Mouse (Mus musculus) olfactory bulb, adult 2 months (tissue): ENCODE results near the gene Atp6v1a. TPM values are rescaled to one million over a fixed set of nuclear protein-coding genes. Genes with fewer than 3 reads are reported as not detected.

Source experiments
- H3K27ac ChIP-seq: fragments of 200-500 bp; 2 replicates; pipeline ENCODE4 v1.5.1; 2012; ENCODE audit warnings: low read depth, low read length; ENCODE audit not compliant: insufficient read depth
- H3K4me1 ChIP-seq: fragments of 200-500 bp; 2 replicates; pipeline ENCODE4 v1.6.1; 2012; ENCODE audit warnings: low read length; ENCODE audit not compliant: control insufficient read depth, insufficient read depth
- H3K4me3 ChIP-seq: fragments of 200-500 bp; 2 replicates; pipeline ENCODE4 v1.5.1; 2012; ENCODE audit warnings: mild to moderate bottlenecking, low read depth, low read length, moderate library complexity; ENCODE audit not compliant: insufficient read depth
- CTCF ChIP-seq: fragments of 200-500 bp; IDR thresholded peaks from 2 replicates; pipeline ENCODE4 v1.5.1; 2012; ENCODE audit warnings: low read depth, mild to moderate bottlenecking, low read length, moderate library complexity; ENCODE audit not compliant: insufficient read depth
- POLR2A ChIP-seq: fragments of 200-500 bp; IDR thresholded peaks from 2 replicates; pipeline ENCODE4 v1.6.1; 2012; ENCODE audit warnings: mild to moderate bottlenecking, low read depth, low read length, moderate library complexity; ENCODE audit not compliant: insufficient read depth
- WGBS: fragments of 180-500 bp; shearing (Covaris S2); methylation state at CpG from one replicate; pipeline ENCODE4 v1.1.7; 2018; 5-methylcytosine and 5-hydroxymethylcytosine counted together
- polyA plus RNA-seq: library from polyadenylated mRNA; stranded (reverse); fragments of >200 nt; gene quantifications from 2 replicates; pipeline ENCODE4 v1.2.4, GENCODE M21; 2012; ENCODE audit warnings: low replicate concordance; ENCODE audit not compliant: missing spikeins, insufficient read depth, insufficient read length

The Atp6v1a gene
- polyA plus RNA-seq, 1 experiment, result 173 TPM

DNA sequence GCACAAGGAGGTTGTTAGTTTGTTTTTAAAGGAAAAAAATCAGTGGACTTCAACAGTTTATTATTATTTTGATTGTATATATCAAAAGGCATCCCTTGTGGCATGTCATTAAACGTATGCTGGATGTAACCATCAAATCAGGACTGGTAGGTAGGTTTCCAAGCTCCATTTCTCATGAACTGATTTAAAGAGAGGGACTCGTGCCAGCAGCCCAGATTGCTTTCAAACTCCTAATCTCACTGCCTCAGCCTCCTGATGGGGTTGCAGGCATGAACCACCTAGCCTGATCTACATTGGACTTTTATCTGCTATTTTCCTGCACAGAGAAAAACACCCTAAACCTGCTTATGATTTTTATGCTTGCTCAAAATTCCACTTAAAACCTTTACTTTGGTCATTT, 15.7 kb downstream of the Atp6v1a start:
- Histone ChIP-seq H3K4me1 (peaks cover 10% of the 10 kb centered on the region), H3K27ac (no peak overlapping the region; the same call in 1 of the 2 replicates), H3K4me3 (no peak overlapping the region)
- 66% methylated on average over 2 of the region's 2 CpGs for WGBS
- TF ChIP-seq POLR2A (no peak), CTCF (no peak)

DNA sequence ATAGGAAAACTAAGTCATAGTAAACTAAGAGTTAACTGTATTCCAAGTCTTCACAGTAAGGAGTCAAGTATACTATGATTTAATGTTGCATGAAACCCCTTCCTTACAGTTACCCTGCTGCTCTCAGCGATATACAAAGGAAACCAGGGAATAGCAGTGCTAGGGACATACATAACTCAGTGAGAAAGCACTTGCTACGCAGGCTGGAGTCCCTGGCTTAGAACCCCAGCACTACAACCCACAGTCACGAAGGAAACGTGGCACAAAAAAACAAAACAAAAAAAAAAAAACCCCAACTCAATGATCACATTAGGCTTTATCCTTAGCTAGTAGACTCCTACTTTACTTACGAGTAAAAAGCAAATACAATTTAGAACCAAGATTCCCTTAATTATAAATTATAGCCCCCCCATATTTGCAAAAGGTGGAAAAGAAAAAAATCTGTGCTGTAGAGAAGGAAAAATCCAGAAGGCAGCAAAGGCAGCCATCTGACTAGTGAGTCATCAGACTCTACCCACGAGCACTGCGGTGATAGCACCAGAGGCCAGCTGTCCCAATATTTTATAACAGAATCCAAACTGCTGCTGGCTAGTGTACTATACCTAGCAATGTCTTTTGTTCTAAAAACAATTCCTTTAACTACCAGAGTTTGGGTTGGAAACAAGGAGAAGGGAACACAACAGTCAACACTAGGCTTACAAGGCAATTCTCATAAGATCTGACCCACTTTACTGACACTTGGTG, 16.4 kb downstream of the Atp6v1a start:
- H3K27ac ChIP-seq, result peak overlapping the region; percentile 86
- peaks cover 10% of the 10 kb centered on the region for H3K4me1 ChIP-seq
- no peak overlapping the region for H3K4me3 ChIP-seq
- TF ChIP-seq POLR2A (no peak), CTCF (no peak)
- WGBS, result 25% methylated on average over 7 of the region's 7 CpGs

DNA sequence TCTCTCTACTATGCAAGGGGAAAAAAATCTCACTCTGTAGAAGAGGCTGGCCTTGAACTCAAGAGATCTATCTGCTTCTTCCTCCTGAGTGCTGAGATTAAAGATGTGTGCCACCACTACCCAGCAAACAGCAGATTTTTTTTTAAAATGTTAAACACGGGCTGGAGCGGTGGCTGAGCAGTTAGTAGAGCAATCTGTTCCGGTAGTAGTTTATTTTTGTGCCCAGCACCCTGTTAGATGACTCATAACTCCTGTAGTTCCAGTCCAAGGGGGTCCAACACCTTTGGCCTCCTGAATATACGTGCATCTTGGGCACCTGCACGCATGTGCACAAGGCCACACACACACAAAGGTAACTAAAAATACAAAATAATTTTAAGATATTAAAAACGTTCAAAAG, 16.9 kb downstream of the Atp6v1a start:
- peaks cover 12% of the 10 kb centered on the region for H3K4me1 ChIP-seq
- WGBS, result 42% methylated on average over 6 of the region's 6 CpGs
- peak overlapping the region; percentile 86 for H3K27ac ChIP-seq
- no peak overlapping the region for H3K4me3 ChIP-seq
- no peak for TF ChIP-seq POLR2A
- TF ChIP-seq CTCF, result no peak

DNA sequence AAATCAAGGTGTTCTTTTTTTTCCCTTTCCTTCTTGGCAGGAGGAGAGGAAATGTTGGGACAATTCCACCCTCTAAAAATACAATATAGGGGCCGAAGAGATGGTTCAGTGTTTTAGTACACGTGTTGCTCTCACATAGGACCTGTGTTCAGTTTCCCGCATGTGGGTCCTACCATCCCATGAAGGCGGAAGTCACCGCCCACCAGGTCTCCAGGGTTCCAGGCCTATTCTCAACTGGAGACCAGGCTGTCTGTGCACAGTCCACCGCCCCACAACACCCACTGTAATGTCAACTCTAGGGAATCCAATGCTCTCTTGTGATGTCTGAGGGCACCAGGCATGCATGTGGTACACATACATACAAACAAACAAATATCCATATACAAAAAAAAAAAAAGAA, 17.4 kb downstream of the Atp6v1a start:
- TF ChIP-seq CTCF (no peak), POLR2A (no peak)
- Histone ChIP-seq H3K27ac (peak overlapping the region; percentile 86), H3K4me3 (no peak overlapping the region), H3K4me1 (peaks cover 12% of the 10 kb centered on the region)
- WGBS, result 86% methylated on average over 6 of the region's 6 CpGs

DNA sequence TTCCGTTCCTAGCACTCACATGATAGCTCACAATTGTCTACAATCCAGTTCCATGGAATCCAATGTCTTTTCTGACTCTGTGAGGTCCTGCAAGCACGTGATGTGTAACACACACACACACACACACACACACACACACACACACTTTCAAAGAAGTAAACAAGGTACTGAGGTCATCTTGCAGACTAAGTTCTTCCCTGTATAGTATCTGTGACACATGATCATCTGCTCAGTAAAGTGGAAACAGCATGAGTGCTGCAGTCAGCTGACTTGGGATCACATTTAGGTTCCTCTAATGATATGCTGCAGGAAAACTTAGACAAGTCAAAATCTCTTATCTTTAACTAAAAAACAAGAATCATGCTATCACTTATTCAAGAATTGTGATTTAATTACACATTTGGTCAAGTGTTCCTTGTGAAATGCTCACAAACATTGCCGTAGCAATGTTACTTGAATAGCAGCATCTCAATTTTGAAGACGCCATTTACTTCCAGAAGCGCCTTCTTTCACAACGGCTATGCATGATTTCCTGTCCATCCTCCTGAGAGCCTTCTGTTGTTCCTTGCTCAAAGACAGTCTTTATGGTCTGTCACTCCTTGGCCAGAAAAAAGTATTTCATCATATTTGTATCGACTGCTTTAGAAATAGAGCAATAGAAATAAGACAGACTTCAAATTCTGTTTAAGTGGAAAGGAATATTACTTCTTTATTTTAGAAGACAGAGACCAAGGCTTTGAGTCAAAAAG, 19.6 kb downstream of the Atp6v1a start:
- no peak overlapping the region; the same call in 1 of the 2 replicates for H3K27ac ChIP-seq
- 83% methylated on average over 7 of the region's 7 CpGs for WGBS
- H3K4me3 ChIP-seq, result no peak overlapping the region
- peaks cover 9% of the 10 kb centered on the region for H3K4me1 ChIP-seq
- TF ChIP-seq POLR2A (no peak), CTCF (no peak)

DNA sequence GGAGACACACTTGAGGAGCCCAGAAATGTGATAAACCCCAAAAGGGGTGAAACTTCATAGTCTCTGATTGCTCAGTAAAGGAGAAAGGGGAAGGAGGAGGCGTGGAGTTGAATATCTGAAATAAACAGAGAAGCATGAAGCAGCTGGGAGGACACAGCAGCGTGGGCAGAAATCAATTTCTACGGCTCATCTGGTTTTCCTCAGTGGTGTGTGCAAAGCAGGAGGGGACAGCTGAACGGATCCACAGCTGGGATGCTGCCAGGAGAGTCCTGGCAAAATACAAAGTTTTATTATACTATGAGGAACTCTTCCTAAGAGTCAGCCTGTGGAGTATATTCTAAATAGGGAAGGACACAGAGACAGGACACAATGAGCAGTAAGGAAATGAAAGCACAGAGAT, 30.5 kb downstream of the Atp6v1a start:
- TF ChIP-seq POLR2A (no peak), CTCF (no peak)
- Histone ChIP-seq H3K4me1 (peaks cover 2% of the 10 kb centered on the region; the same call in 1 of the 2 replicates), H3K27ac (no peak overlapping the region), H3K4me3 (no peak overlapping the region)
- WGBS, result 50% methylated on average over 4 of the region's 4 CpGs

DNA sequence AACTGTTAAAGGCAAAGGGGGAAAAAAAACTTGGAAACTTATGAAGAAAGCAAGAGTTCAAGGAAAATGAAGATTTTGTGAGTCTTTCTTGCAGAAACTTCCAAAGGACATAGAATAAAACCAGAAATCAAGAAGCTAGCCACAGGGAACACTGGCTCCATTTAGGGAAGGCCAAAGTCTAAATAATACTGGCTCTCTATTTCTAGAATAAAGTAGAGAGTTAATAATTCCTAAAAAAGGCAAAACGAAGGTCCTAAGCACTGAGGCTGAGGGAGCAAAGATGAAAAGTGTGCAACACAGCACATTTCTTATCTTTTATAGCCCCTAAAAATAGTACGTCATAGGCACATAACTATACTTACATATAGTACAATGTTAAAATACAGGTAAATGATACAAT, 34.3 kb downstream of the Atp6v1a start:
- Histone ChIP-seq H3K4me1 (peaks cover 2% of the 10 kb centered on the region; the same call in 1 of the 2 replicates), H3K4me3 (no peak overlapping the region), H3K27ac (no peak overlapping the region)
- TF ChIP-seq CTCF (no peak), POLR2A (no peak)
- 87% methylated on average over 2 of the region's 2 CpGs for WGBS

DNA sequence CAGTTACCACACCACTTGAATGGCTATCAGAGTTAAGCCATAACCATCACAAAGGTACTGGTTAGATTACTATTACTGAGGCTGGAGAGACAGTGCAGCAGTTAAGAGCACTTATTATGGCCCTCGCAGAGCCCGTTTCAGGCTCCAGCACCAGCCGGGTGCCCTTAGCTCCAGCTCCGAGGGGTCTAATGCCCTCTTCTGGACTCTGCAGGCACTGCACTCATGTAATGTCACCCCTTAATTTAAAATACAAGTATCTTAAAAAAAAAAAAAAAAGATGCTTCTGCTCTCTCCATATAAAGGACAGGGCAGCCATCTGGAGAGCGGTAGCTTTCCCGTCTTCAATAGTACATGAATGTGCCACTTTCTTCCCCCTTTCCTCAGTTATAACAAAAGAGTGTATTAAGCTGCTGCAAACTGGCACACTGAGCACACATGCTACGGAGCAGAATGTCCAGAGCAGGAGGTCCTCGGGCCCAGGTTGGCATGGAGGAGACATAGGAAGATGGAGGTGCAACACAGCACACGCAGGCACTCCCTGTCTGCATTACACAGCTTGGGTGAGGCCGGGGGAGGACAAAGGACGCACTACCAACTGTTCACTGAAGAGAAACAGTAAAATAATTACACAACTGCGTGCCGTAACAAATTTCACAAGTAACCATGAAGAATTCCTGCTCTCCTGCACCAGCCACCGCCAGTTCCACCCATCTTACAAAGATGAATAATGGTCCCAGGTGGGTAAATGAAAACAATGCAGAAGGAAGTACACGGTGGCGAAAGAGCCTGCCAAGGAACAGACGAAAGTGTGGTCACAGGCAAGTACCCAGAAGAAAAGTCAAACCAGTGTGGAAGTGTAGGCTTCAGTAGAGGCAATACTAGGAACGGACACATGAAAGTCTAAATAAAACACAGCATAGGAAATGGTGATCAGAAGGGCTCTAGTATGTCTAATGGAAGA, 35.4 kb downstream of the Atp6v1a start:
- TF ChIP-seq CTCF, result no peak
- no peak for TF ChIP-seq POLR2A
- 90% methylated on average over 18 of the region's 18 CpGs for WGBS
- Histone ChIP-seq H3K27ac (no peak overlapping the region), H3K4me3 (no peak overlapping the region), H3K4me1 (no peaks in the 10 kb centered on the region)
